Mouse (Mus musculus) spleen, adult 12 weeks (tissue): ENCODE results near the gene Adam6a.
"Not testable (repeated sequence)": the region's sequence is repeated elsewhere in the genome, so short reads cannot be mapped to it uniquely, and the experiment has no call there.

Source experiments
- DNase-seq: peaks from one replicate; pipeline ENCODE4 v3.0.0; 2022; ENCODE audit warnings: low spot score

Adam6a gene

DNA sequence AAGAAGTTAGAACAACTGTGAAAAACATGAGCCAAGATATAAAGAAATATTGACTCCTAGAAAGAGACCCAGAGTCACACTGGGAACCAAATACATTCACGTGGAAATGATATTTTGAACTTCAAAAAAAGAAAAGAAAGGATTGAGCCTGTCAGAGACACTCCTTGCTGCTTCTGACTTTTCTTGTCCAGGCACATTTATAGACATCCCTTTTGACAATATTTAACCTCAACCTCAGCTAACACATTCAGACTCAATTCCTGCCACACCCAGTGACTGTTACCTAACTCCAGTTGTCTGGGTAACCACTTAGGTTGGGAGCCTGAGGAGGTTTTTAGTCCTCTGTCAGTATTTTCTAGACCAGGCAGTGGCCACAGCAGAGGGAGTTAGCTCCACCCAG lies at the start of gene Adam6a:
TSS of gene Adam6a (plus strand) at position 301 of the 400 bp plus-strand sequence.
- DNase-seq = not testable (repeated sequence)

DNA sequence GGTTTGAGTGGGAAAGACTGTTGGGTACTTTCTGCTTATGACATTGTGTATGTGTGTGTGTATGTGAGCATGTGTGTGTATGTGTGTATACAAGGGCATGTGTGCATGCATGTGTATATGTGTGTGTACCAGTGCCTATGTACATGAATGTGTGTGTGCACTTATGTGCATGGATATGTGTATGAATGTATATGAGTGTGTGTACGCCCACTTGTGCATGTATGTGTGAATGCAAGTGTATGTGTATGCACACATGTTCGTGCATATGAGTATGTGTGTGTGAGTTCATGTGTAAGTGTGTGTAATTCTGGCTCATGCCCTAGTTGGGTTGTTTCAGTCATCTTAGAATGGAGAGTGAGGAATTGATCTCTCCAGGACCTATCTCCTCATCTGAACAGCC lies 17.8 kb upstream of the Adam6a start:
- no peak for DNase-seq

DNA sequence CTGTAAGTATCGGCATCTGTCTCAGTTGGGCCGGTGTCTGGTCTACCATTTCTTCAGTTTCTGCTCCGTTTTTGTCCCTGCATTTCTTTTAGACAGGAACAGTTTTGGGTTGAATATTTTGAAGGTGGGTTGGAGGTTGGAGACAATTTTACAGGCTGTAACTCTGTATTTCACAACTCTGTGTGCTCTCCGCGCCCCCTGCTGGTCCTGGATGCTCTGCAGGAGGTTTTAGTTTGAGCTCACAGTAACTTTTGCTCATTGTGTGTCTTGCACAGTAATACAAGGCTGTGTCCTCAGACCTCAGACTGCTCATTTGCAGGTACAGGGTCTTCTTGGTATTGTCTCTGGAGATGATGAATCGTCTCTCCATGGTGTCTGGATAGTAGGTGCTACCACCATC lies 34.5 kb downstream of the Adam6a start:
- DNase-seq = no peak

DNA sequence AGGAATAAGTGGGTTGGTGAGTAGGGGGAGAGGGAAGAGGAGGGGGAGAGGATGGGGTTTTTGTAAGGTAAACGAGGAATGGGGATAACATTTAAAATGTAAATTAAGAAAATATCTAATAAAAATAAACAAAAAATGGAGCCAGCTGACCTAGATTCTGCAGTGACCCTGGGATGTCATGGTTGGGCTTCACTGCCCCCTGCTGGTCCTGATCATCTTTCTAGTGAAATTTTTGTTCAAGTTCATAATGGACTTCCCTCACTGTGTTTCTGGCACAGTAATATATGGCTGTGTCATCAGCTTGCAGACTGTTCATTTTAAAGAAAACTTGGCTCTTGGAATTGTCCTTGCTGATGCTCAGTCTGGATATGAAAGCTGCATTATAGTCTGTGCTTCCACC lies 44.3 kb downstream of the Adam6a start:
- no peak for DNase-seq
